Mouse (Mus musculus): ENCODE measurements around the gene Gm20538. TPM values are rescaled to one million over a fixed set of nuclear protein-coding genes. Genes with fewer than 3 reads are reported as not detected.
A peak's percentile ranks its signal among the peaks of the same experiment; 100 is the strongest.

The Gm20538 gene
- polyA plus RNA-seq (2017; shearing (Covaris generic)), result not detected

DNA sequence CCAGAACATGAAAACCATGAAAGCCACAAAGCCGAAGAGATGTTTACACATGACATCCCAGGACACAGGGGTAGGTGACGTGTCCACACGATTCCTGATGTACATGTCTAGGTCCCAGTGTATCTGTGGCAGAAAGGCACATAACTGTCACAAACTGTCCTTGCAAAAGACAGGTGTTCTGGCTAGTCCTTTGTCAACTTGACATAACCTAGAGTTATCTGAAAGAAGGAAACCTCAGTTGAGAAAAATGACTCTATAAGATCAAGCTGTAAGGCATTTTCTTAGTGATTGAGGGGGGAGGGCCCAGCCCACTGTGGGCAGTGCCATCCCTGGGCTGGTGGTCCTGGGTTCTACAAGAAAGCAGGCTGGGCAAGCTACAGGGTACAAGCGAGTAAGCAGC is at the start of gene Gm20538:
Gene Gm20538 (minus strand): TSS at position 101 of the 400 bp plus-strand sequence.
- ATAC-seq, result no peak

DNA sequence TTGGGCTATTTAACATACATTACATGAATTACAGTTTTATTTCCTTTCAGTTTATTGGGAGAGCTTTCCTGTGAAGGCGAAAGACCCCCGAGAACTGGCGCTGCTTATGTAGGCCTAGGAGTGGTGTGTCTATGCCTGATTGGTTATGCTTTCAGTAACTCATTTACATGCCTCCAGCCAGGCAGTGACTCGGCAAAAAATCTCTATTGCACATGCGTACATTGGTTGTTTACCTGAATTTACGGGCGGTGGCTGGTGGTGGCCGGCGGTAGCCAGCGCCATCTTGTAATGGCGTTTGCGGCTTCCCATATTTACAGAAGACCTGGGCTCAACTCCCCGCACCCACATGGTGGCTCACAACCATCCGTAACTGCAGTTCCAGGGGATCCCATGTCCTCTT is 41.5 kb upstream of the Gm20538 start:
- no peak for ATAC-seq

DNA sequence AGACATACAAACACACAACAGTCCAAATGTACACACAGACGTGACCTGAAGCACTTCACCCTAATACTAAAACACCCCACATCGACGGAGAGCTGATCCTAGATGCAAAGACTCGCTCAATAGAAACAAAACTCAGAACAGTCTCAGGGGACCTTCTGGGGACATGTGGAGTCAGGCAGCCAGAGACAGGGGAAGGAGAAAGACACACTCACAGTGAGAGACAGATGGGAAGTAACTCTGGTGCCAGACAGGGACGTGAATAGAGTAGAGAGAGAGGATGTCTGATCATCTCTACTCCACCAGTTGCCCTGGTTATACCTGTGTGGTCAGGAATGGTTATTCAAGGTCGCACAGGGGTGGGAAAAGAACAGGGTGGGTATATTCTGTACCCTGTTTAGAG is 39.0 kb upstream of the Gm20538 start:
- ATAC-seq, result no peak

DNA sequence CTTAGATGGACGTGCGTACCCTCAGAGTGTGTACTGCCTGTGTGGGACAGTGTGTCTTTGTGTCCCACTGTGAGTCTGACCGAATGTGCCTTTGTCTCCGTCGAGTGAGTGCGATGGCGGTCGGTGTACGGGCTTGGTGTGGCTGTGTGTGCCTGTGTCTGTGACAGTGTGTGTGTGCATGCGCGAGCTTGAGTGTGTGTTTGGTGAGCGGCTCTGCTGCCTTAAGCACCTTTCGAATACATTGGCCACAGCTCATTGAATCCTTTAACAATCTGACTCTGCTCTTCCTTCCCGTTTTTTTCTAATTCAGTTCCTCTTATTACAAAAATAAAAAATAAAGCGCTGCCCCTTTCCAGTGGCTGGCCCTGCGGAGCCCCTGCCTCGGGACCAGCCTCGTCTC is 38.4 kb upstream of the Gm20538 start:
- ATAC-seq, result no peak

DNA sequence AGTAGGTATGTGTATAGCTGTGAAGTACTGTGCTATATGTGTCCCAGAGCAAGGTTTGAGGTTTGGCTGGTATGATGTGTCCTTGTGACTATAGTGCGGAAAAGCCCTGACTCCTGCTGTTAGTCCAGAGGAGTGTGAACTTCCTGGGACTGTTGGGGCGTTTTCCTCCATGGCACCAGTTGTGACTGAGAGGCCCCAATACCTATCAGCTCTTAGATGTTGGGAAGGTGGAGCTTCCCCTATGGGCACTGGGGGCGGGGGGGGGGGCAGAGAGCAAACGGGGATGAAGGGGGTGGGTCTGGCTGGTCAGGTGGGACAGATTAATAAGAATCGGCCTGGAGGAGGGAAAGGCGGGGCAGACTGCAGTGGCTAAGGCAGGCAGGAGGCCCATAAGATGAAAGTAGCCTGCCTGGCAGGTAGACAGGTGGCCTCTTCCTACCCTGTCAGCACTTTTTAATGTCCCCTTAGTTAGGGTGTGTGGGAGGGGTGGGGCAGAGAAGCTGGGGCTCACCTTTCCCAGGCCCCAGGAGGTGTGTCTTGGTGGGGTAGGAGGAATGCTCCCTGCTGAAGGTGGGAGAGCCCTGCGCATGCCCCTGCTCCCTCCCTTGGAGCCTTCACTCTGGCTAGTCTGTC is 37.1 kb upstream of the Gm20538 start:
- no peak for ATAC-seq

DNA sequence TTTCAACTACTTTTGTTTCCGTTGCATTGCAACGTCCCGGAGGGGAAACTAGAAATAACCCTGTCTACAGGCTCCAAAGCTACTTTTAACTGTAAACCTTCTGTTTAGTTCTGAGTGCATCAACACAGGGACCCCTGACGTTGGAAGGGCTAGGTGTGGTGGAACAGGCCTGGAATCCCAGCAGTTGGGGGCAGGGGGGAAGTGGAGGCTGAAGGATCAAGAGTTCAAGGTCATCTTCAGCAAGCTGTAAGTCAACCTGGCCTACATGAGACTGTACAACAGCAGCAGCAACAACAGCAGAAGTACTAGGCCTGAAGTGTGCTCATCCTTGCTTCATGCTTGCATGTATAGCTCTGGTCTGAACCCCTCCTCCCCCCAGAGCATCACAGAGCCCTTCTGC is 35.4 kb upstream of the Gm20538 start:
- no peak for ATAC-seq

DNA sequence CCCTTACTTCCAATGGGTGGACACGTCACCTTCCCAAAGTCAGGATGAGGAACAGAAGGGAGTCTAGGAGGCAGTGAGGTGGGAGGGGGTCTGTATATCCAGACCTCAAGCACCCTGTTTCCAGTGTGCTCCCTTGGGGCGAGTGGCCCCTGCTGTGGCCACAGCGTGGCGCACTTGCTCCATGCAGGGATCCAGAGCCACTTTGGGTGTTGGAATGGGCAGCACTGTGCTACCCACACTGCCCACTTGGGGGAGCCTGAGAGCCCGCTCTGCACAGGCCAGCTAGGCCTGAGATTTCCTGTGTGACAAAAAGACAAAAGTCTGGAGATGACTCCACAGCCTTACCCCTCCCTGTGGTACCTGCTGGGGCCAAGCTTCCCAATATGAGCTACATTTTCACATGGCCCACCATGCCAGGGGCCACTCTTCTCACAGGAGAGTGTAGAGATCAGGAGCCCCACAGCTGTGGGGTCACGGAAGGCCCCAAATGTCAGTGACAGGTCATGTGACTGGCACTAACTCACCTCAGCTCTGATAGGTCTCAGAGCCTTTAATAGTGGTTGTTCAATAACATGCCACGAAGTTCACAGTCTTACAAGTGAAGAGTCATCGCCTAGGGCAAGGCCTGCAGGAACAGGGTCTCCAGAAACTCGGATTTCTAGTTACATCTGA is 30.1 kb upstream of the Gm20538 start:
- peak; percentile 87 for ATAC-seq

DNA sequence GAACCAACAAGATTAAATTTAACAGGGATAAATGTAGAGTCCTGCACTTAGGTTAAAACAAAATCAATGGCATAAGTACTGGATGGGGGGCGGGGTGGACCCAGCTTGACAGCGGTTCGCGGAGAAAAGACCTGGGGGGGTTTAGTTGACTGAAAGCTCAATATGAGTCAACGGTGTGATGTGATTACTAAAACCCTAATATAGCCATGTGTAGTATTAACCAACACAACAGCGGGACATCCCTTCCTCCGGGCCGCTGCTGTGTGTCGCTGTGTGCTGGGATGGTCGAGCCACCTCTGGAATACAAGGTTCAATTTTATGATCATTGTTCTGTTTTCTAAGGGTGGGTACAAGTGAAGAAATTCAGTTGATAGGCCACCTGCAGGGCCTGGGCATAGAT is 29.5 kb upstream of the Gm20538 start:
- ATAC-seq, result no peak

DNA sequence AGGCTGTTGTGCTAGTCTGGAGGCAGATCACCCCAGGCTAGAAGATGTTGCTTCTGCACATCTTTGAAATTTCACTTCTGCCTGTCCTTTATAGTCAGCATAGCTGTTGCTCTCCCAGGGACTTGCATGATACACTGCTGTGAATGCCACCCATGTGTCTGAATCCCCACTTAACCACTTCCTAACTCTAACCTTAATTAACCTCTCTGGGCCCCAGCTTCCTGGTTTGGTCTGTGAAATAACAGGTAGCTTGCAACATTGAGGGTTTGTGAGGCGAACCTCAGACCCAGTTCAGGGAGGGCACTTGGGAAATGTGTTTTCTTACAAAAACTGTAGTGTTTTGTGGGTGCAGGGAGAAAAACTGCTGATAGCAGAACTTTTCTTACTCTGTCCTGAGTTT is 25.4 kb upstream of the Gm20538 start:
- peak; percentile 42 for ATAC-seq

DNA sequence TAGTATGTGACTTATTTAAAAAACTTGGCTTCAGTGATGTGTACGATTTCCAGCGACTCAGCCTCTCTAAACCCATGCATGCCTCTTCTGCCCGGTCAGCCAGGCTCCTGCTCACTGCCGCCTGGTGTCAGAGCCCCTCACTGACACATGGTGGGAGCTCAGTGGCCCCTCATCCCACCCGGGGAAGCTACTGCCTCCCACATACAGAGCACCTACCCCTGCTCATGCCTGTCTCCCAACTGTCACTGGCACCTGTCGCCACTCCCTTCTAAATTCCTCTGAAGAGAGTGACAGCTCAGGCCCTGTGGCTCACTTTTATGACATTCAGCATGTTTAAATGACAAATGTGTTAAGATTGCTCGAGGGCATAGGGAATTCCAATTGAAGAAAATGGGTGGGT is 23.6 kb upstream of the Gm20538 start:
- ATAC-seq, result no peak

DNA sequence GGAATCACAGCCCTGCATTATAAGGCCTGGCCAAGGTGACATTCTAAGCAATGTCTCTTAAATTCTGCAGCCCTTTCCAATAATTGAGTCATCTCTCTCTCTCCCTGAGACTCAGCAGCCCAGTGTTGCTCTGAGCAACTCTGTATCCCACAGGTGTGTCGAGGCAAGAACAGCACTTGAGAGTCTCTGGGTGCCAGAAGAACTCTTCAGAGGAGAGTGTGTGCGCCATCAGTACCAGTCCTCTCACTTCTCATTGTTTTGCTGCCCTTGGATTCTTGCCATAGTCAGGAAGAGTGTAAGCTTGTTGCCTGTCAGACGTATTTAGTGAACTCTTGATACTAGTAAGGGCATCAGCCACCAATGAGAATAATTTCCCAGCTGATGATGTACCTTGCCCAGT is 15.1 kb upstream of the Gm20538 start:
- ATAC-seq, result no peak

DNA sequence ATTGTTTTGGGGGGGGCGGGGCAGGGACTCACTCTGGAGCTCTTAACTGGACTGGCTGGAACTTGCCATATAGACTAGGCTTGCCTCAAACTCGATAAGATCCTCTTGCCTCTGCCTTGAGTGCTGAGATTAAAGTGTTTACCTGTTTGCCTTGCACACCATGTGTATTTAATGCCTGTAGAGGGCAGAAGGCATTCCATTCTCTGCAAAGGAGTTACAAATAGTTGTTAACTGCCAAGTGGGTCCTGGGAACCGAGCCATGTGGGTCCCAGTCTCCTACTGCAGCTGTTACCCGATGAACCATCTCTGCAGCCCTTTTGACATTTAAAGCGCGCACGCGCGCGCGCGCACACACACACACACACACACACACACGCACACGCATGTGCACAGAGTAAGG is 11.4 kb upstream of the Gm20538 start:
- no peak for ATAC-seq

DNA sequence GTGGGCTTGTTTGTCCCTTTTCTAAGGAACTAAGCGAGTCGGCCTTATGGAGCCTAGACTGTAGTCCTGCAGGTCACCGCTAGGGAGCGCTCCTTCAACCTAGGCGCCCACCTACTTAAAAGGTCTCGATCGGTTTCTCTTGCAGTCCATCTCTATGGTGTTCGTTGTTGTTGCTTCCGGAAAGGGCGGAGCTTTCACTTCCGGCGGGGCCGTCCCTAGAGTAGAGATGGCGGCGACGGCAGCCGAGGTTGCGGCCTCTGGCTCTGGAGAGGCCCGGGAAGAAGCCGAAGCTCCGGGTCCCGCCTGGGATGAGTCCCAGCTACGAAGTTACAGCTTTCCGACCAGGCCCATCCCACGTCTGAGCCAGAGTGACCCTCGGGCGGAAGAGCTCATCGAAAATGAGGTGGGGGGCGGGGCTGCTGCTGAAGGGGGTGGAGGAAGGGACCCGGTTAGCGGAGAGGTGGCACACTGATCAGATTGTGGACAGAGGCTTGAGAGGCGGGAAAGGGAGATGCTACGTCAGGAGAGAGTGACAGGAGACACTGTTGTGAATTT is 10.1 kb upstream of the Gm20538 start, which contains the start of gene Hif1an:
Gene Hif1an (plus strand): TSS at position 199 of the 555 bp plus-strand sequence.
- peak; percentile 100 for ATAC-seq

DNA sequence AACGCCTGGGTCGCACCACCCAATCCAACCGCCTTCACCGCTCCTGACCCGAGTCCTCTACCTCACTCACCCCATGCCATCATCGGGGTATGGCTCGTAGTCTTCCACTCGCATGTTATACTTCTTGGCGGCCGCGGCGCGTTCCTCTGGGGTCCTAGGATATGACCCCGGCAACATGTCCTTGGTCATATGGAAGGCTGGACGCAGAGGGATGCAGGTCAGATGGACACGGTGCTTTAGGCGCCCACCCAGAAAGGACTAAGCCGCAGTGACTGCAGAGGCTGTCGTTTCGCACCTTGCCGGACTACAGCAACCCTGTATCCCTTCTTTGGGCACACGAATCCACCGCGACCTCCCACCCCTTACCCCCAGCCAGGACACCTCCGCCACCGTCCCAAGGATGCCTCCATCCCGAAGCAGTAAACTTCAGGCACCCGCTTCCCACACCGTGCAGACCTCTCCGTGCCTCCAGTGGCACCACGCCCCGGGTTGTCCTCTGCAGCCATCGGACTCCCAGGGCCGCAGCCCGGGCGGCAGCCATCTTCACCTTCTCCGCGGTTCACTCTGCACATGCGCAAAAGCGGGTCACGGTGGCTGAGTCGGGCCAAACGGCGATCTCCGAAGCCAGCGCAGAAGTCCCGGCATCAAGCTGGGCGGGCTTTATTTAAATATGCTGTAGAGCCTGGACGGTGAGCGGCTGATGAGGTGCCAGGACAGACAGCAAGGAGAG is 2.4 kb upstream of the Gm20538 start, which contains the start of gene Ndufb8:
Gene Ndufb8 (minus strand): TSS at position 580 of the 730 bp plus-strand sequence.
- ATAC-seq, result peak; percentile 92

DNA sequence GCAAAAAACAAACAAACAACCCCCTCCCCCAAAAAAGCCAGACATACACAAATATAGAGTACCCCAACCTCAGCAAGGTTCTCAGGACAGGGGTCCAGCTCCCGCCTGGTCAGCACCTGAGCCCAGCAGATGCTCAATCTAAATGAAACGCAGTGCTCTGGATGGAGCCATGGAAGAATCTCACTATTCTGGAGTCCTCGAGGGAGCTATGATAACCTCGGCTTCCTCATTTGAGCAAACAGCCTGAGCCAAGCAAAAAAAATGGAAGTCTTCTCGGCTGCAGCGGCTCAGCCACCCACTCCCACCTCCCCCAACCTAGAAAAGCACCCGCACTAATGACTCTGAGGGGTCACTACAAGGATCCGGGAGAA is 1.8 kb upstream of the Gm20538 start:
- peak; percentile 10 for ATAC-seq

DNA sequence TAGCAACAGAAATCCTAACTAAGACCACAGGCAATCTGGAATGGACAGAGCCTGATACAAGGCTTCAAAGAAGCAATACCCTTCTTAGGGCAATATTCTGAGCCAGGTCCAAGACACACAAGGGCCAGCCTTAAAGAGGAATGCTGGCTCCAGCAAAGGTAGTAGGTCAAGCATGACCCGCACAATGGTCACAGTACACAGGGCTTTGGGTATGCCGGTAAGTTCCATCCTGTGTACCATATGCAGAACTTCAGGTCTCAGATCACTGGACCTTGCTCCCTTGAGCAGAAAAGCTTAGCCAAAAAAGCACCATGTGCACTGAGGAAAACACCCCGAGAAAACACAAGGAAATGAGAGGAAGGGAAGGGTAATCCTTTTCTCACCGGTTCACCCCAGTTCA is 655 bp upstream of the Gm20538 start:
- no peak for ATAC-seq

DNA sequence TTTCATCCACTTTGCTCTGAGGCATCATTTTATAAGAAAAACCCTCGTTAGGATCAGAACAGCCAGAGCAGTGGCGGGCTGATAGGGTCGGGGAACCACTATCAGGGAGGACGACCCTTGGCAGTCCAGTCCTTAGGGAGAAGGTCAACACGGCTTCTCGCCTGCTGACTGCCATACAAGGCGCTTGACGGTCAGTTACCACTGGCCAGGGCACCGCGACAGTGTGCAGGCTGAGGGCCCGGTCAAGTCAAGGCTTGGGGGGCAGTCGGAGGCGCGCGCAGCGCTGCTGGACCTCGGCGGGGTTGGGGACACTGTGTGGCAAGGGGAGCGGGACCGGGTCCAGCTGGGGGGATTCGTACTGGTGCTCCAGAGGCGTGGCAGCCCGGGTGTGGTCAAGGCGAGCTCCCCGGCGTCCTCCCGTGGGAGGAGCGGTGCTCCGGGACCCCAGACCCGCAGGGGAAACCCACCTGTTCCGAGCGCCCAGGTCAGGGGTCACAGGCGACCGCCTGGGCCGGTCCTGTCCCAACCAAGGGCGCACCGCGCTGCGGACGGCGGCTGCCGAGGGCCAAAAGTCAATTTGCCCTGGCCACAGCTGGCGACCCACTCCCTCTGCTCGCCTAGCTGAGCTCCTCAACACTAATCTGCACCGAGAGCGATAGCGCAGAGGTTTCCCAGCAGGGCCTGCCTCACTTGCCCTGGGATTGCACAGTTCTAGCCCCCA is 7.2 kb downstream of the Gm20538 start, which contains the start of gene Sec31b:
Gene Sec31b (minus strand): TSS at position 544 of the 721 bp plus-strand sequence.
- no peak for ATAC-seq

DNA sequence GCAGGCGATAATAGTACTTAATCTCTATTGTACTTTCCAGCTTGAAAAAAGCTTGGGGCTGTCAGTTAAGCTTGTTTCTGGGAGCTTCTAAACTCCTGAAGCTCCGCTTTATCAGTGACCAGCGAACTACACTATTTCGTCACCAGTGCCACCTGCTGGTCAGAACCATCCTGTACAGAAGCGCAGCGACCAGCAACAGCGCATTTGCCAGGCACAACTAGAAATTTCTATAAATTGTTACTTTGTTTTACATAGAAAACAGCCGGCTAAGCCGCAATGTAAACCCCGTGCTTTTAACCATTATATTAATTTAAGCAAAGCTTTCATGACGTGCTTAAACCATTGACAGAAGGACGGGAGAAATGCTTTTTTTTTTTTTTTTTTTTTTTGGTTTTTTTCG is 7.9 kb downstream of the Gm20538 start:
- ATAC-seq, result peak; percentile 73

DNA sequence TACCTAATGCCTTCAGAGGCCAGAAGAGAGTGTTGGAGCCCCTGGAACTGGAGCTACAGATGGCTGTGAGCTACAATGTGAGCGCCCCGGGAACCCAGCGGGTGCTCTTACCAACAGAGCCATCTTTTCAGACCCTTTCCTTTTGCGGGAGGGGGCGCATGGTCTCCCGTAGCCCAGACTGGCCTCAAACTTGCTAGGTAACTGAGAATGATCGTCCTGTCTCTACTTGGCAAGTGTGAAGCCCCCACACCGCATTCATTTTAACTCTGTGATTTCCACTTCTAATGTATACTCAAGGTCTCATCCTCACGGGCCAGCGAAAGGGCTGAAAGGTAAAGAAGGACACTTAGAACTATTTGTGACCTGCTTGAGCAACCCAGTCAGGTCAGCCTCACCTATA is 8.3 kb downstream of the Gm20538 start:
- no peak for ATAC-seq

DNA sequence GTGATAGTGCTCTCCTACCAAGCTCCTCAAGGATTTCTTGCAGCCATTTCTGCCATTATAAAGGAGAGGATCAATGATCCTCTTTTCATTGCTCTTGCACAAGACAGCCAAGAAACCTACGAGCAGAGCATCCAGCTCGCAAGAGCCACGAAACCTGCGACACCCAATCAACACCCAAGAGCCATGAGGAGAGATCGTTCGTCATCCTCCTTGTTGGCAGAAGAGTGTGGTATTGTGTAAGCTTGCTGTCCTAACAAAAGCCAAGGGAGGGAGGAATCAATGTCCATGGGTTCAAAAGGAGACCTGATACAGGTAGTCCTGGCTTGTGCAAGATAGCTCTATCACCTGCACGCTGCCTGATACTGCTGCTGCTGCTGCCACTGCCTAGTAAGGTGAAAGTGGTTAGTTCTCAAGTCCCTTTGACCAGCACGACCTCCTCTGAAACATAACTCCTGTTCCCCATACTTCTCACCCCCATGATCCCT is 9.9 kb downstream of the Gm20538 start:
- ATAC-seq, result no peak

DNA sequence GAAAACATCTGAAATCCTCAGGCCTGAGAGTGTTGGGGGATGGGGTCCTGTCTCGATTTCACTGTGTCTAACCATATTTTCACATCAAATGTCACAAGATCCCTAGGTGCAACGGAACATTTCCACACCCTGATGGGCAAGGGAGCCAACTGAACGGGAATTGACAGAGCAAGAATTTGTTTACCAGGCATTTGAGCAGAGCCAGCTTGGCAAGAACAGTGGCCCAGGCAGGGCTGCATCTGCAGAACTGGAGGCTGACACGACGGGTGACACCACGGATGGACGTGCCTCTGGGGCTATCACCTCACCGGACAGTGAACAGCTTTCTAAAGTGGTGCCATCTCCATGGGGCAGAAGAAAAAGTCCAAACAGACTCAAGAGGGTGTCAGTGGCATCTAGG is 15.2 kb downstream of the Gm20538 start:
- no peak for ATAC-seq

DNA sequence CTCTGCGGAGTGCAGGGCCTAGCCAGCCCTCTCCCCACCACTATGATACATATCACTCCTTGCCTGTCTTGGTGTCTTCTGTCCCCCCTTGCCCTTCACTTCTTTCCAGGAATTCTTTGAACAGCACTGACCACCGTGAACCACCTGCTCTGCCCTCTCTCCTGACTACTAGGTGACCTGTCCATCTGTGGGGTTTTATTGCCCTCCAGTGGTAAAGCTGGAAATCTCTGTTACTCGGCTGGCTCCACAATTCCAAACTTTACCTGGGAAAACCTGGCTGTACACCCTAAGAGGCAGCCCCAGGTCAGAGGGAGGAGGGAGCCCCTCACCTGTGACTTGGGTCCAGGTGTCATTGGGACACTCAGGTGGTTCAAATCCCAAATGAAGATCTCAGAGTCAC is 17.3 kb downstream of the Gm20538 start:
- no peak for ATAC-seq

DNA sequence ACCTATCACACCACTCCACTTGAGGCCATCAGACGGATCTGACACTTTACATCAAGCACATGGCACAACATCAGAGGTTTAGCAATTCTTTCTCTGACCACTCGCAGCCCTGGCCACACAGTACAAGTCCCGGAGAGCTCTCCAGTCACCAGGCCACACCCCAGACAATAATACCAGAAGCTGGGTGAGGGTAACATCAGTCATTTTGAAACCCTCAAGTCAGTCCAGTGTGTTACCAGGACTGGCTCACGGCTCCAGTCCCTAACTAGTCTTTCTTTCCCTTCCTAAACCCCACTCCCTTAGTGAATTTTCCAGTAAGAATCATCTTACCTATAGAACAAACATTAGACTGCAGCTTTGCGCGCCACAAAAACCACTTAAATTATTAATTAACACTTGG is 22.6 kb downstream of the Gm20538 start:
- ATAC-seq, result no peak
